Mouse (Mus musculus) adrenal gland, postnatal 4 days (tissue): ENCODE results near the gene Rusc1. TPM values are rescaled to one million over a fixed set of nuclear protein-coding genes. Genes with fewer than 3 reads are reported as not detected.

Source experiments
- DNase-seq, 2 experiments: peaks; one replicate each; pipeline ENCODE4 v3.0.0; 2021 to 2022; ENCODE audit warnings: low spot score in 2 of 2, mixed read lengths in 2 of 2
- long read RNA-seq, 2 experiments: library from polyadenylated mRNA; stranded (forward); transcript quantifications; one replicate each; pipeline ENCODE4 v2.0.0; 2021
- total RNA-seq, 2 experiments: library from RNA; stranded (reverse); gene quantifications; 2 replicates each; pipeline ENCODE4 v1.2.3; 2021

The Rusc1 gene
- 10 to 100 TPM; 21.9 to 27.4 TPM for total RNA-seq
- long read RNA-seq, experiment 1, partial matches to known transcripts: 8 of 14 reads
- long read RNA-seq, experiment 1, other reads (novel, unspliced or antisense): 4 of 14 reads
- long read RNA-seq, experiment 2, partial matches to known transcripts: 30 of 44 reads
- long read RNA-seq, experiment 2, other reads (novel, unspliced or antisense): 9 of 44 reads

DNA sequence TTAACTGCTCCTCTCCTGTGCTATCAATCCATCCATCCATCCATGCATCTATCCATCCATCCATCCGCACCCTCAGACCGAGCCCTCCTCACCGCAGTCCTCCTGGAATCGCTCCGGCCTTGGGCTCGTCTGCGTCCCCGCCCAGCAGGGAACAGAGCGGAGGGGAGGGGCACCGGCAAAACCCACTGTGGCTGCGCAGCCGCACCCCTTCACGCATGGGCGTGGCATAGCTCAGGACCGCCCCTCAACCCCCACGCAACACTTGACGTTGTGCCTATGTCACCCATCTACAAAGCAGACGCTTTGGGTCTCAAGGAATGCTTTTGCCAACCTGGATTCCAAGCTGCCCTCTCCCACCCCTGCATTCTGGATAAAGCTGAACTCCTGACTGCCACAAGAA, at the start of gene Rusc1:
Gene Rusc1 (minus strand): TSS at position 137 of the 400 bp plus-strand sequence.
- peak; percentile 60 to 69 for DNase-seq

DNA sequence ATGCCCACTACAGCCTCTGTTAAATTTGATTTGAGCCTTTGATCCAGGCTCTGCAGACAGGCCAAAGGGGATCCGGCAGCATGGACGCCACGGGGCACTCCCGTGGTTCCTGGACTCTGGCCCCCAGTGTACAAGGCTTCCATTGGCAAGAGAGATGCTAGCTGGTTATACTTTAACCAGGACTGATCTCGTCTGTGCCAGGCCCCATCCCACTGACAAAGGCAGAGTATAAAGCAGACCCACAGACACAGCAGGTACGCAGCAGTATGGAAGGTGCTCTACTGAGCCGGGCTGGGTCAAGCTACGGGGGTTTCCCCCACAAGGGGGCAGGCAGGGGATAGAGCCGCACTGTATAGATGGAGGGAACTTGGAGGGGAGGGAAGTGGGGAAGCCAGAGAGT, 43.3 kb upstream of the Rusc1 start:
- DNase-seq: no peak

DNA sequence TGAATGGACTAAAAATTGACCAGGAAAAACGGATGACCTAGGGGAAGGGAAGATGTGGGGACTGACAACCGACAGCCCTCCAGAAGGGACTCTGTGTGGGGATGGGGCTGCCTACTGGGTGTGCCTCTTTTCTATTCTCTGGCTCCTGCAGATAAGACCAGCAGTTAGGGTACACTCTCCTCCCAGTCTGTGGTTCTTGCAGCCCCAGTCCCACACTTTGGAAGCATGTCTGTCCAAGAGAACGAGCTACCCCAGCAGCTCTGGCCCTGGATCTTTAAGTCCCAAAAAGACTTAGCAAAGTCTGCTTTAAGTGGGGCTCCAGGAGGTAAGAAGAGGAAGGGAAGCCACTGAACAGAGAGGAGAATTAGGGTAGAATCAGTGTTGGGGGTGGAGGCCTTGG, 42.8 kb upstream of the Rusc1 start, which contains the start of gene Pklr:
Gene Pklr (plus strand): TSS at position 185 of the 400 bp plus-strand sequence.
- no peak for DNase-seq

DNA sequence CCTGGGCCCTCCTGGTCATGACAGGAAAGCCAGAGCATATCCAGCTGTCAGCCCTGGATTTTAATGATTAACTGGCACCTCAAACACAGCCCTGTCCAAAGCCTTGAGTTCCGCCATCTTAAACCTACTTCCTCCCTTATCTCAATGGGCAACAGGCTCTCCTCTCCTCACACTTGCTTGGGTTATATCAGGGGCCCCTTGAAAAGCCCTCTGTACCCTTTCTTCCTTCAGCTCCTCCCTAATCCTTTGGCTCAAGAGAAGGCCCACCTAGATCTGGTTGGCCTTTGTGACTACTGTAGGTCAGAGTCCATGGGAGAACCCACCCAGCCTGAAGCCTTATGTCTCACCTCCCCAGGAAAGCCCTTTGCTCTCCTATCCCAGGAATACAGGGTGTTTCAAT, 40.6 kb upstream of the Rusc1 start:
- no peak for DNase-seq

DNA sequence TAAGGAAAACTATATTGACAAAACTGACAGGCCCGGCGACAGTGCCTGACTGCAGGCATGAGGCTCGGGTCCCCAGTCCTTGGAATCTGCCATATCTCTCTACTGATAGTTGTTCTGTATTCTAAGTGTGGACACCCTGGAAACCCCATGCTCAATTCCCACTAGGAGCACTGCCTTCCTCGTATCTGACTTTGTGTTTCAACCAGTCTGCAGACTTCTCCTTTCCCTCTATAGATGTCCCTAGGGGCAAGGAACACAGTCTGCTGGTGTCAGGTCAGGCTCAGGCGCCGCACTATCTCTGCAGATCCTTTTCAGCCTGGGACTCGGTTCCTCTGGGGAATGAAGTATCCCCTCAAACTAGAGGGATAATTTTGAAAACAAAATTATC, 39.9 kb upstream of the Rusc1 start:
- no peak for DNase-seq

DNA sequence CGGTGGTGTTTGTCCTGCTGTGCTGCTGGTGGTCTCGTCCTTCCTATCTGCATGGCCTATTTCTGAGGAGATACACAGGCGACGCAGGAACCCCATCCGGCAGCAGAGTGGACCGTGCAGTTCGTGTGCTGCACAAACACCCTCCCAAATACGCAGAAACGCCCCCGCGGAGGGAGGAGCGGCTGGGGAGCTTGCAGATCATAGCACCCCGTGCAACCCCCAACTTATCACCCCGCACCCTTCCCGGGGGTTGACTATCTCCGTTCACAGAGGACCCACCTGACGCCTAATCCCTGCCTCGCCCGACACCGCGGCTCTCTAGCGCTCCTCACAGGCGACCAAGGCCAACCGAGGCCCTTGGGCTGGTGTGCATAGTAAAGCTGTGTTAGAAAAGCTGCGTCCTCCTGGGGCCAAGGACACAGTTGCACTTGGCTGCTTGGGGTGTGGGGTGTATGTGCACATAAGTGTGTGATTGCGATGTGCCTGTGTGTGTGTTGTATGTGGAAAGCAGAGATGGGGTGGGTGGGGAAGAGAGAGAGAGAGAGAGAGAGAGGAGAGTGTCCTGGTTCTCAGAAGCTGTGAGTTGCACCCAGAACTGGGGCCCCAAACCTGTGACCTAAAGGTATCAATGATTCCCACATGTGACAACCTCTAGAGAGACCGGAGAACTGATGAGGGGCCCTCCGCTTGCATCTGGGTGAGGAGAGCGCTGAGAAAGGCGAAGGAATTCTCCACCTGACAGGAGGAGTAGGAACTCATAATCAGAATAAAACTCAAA, 39.4 kb upstream of the Rusc1 start:
- peak in 1 of 2 experiments; percentile 50 for DNase-seq

DNA sequence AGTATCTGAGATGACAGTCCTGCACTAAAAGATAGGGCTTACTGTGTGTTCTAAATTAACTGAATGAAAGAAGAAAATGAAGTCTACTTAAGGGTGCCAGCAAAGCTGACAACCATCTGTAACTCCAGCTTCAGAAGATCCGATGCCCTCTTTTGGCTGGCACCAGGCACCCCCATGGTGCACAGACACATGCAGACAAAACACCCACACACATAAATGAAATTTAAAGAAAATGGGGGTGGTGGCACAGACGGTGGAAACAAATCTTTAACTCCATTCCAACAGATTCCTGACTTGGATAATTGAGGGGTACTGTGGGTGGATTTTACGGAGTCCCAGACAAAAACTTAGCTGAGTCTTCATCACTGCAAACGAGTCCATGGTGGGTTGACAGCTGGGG, 38.7 kb upstream of the Rusc1 start:
- no peak for DNase-seq

DNA sequence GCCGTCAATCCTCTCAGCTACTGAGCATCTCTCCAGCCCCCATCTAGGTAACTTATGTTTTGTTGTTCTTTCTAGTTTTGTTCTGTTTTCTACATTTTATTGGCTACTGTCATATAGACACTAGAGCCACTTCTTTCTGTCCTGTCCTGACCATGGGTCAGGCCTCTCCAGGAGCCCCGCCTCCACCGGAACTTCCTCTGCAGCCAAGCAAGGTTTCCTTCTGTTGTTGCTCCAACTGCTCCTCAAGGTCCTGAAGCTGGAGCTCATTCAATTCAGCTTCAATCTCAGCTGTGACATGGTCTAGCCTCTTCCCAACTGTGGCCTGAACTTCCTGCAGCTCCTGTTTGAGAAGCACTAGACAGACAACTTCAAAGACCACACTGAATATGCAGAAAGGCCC, 36.8 kb upstream of the Rusc1 start:
- DNase-seq: no peak

DNA sequence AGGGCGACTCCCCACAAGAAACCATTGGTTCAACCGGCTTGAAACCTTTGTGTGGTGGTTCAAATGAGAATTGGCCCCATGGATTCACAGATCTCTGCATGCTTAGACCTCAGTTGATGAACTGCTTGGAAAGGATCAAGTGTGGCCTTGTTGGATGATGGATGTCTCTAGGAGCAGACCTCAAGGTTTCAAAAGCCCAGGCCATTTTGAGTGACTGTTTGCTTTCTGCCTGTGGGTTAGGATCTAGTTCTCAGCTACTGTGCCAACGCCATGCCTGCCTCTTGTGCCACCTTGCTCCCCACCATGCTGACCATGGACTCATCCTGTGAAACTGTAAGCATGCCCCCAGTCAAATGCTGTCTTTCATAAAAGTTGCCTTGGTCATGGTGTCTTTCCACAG, 32.9 kb upstream of the Rusc1 start:
- no peak for DNase-seq

DNA sequence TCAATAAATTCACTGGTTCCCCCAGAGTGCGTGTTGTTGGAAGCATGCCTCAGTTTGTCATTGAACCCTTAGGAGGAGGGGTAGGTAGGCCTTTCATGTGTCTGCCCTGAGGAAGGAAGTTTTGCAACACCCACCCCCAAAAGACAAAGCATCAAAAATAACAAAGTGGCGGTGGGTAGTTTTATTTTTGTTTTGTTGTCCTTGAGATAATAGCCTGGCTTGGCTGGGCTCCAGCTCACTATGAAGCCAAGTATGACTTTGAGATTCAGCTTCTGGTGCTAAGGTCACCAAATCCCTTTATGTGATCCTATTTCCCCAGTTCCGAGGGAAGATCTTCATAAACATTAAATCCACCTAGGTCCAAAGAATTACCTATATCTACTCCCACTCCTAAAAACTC, 31.1 kb upstream of the Rusc1 start:
- DNase-seq: no peak

DNA sequence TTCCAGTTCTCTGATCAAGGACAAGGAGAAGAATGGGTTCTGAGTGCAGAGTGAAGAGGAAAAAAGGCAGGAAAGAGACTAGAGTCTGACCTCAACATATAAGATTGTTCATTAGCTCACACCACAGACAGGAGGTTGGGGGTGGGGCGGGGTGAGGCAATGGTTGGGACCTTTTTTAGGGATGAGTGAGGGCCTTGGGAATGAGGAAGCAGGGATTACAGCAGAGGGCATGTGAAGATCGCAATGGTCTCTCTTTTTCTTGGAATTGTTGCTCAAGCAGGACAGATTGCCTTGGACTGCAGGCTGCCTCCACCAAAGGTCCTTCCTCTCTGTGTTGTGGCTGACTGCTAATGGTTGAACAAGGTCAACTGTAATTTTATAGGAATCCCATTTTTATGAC, 30.2 kb upstream of the Rusc1 start:
- no peak for DNase-seq

DNA sequence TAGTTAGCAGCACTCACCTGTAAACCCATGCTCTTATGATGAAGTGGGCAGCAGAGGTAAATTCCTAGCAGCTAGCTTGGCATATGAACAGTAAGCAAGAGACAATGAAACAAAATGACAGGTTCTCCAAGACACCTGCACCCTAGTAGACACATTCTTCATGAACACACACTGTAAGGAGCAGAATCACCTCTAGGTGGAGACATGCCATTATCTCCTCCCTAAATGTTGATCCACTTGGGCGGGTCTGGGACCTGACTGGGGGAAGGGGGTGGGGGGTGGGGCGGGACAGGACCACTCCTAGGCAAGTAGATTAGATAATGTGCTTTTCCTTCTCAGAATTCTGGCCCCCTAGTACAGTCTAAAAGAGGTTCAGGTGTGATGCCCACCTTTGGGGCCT, 22.4 kb upstream of the Rusc1 start:
- DNase-seq: no peak

DNA sequence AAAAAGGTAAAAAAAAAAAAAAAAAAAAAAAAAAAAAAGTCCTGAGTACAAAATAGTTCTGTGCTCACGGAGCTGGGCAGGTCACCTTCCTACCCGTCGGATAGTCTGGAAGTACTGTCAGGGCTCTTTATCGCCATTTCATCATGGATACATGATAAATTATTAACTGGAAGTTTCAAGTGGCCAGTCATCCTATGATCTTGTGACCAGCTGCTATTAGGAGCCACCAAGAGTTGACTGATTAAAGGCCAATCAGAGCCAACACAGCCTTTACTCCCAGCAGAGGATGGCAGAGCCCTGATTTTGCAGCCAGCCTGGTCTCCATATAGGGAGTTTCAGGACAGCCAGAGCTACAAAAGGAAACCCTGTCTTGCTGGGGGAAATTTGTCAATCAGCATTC, 19.9 kb upstream of the Rusc1 start:
- DNase-seq: no peak

DNA sequence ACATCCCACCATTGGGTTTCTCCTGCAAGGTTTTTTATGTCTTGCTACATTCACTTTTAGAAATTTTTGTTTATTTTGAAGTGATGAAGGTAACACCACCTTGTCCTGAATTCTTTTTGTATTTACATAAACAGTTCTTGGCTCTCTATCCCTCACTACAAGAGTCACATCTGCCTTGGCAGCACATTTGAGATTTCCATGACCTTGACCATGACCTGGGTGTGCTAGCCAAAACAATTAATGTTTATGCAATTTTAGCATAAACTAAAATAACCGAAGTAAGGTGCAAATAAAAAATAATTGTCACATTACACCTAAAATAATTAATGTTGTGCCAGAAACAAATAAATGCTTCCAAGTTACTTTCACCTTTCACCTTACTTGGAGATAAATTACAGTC, 15.0 kb upstream of the Rusc1 start:
- no peak for DNase-seq

DNA sequence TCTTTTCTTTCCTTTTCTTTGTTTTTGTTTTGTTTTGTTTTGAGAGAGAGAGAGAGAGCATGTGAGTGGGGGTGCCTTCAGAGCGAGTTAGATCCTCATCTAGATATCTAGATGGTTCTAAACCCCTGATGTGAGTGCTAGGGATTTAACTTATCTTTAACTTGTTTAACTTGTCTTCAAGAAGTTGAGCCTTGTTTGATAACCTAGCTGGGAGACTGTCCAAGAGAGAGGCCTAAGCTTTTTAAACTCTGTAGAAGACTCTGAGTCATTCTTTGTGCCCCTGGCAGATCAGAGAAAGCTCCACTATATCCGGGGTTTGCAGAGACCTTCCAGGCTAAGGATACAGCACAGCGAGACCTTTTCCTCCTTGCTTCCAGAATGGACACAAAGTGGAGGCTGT, 14.4 kb upstream of the Rusc1 start:
- no peak for DNase-seq

DNA sequence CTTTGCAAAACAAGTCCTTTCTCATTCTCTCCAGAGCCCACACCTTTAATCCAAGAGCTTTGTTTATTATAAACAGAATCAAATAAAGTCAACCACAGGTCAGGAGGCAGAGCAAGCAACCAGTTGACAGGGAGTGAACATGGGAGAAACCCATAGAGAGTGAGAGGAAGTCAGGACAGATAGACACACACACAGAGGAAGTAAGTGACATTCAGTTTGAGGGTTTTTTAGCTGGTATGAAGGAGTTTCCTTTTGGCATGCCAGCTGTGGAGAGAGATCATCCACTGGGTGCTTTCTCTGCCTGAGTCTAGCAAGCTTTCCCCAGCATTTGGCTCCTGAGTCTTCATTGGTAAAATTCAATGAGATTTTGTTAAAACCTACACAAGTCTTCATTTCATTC, 13.8 kb upstream of the Rusc1 start:
- no peak for DNase-seq

DNA sequence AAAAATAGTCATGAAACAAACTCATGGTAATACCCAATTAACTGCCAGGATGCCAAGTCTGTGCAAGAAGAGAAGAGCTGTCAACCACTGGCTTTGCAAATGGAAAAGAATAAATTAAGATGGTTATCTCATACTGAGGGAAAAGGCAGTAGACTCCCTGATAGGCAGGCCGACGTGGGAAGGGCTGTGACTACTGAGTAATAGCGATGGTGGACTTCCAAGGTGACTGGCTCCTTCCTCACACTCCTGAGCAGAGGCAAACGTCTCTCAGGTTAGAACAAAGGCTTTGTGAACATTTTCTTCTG, 10.1 kb upstream of the Rusc1 start:
- no peak for DNase-seq

DNA sequence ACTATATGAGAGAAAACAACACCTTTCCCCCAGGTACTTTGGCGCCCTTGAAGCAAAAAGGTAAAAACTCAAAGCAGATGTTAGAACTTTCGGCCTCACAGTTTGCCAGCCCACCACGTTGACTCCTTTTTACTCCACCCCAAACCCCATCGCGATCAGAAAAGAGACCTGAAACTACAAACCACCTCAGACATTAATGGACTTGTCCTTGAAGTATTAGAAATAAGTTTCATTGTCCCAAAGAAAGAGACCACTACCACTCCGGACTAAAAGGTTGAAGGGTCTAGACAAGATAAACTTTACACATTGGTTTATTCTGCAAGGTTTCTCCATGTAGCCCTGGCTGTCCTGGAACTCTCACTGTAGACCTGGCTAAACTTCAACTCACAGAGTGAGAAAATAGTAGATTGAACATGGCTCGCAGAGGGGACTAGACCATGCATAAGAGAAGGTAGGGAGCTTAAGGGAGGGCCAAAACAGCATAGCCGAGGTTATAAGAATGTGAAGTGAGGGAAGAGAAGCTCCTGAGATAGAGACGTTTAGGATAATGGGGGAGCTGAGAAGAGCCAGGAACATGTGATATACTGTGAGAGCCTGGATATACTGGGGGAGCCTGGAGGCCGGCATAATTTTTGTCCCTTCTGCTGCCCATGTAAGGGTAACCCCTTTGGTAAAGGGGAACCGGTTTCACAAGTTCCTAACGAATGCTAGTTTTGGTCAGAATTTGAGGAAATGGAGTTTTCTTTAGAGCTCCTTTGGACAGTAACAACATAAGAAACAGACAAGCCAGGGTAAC, 9.6 kb upstream of the Rusc1 start:
- no peak for DNase-seq

DNA sequence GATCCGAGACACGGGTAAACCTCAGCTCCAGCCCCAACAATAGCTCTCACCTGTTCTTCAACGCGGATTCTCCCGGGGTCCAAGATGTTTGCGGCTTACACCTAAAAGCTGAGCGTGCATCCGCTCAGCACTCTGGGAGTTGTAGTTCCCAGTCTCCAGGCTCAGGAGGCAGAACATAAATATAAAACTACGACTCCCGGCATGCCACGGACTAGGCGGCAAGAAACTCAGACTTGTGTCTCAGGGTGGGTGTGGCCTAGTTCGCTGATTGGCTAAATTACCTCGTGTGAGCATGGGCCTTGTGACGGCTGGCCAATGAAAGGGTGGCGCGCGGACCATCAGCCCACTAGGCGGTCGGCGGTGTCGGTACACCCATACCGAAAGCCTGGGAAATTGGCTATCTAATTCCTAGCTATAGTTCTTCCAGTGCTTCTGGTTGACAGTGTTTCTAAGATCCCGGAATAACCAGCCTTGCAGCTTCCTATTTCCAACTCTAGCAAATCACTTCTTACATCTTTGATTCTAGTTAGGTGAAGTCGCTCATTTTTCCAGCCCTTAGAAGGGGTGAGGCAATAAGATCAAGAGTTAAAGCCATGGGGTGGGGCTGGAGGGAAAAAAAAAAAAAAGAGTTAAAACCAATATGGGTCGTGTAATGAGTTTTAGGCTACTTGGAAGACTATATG, 8.8 kb upstream of the Rusc1 start, which contains the start of gene Fdps:
Gene Fdps (minus strand): TSS at position 148 of the 683 bp plus-strand sequence.
- DNase-seq: peak; percentile 58 to 84

DNA sequence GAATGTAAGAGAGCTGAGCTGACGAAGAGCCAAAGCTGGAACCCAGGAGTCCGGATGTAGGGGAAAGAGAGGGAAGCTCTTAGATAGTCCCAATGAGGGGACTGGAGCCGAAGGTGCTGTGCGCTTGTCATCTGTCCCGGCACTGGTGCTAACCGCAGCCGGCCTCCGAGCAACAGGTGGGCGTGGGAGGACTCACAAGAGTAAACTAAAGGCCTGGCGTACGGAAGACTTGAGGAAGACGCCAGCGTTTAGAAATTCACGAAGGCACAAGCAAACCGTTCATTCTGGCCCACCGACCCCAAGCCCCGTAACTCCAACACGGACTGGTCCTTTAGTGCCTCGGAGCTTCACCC, 8.3 kb upstream of the Rusc1 start:
- no peak for DNase-seq

DNA sequence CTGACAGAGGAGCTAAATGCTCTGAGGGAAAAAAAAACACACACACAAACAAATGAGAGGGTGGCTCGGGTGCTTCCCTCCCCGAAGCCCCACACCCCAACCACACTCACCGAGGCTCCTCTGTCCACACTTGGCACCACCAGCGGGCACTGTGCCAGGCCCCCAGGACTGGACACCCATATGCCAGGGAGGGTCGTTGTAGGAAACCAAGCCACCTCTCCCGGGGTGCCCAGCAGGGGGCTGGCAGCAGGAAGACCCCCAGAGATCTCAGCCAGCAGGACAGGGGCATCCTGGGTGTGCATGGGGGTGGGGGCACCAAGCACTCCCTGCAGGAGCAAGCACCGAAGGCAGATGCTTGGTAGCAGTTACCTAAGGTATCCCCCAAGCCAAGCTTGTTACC, 7.7 kb upstream of the Rusc1 start, which contains the start of gene Gm43738:
Gene Gm43738 (minus strand): TSS at position 289 of the 400 bp plus-strand sequence.
- no peak for DNase-seq

DNA sequence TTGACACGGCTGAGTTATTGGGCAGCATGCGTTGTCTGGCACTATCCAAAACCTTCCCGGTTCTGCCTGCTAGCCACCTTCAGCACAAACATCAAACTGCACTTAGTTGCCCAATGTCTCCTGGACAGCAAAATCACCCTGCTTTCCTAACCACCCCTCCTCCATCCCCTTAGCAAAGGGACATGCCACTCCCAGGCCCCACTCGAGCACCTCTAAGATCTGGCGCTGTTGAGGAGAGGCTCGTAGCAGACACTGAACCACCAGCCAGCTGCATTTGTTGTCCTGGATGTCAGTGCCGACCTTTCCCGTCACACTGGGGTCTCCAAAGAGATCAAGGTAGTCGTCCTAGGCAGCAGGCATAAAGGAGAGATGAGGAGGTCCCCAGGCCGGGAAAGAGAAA, 910 bp upstream of the Rusc1 start:
- no peak for DNase-seq
